29 mouse cellular contexts compared by ENCODE assay signal in genomic region chr17:6787241-6787640, GRCm38 (mm10).
"Had no signal": no experiment of that assay in that cellular context is flagged by ENCODE, and none has a peak within 500 bp of the region (broad histone marks: within the 10 kb centered on the region; RNA-seq: fewer than 3 reads in every experiment).

No protein-coding gene starts in this region.

- H3K9me3 ChIP-seq: limb, embryonic 10.5 days; limb, embryonic 12.5 days; limb, embryonic 13.5 days; limb, embryonic 15.5 days; liver, embryonic 12.5 days; liver, embryonic 13.5 days; liver, embryonic 15.5 days; lung, embryonic 15.5 days; midbrain, embryonic 10.5 days; midbrain, embryonic 12.5 days; midbrain, embryonic 13.5 days; midbrain, embryonic 15.5 days; neural tube, embryonic 12.5 days; neural tube, embryonic 13.5 days had no signal

- H3K36me3 ChIP-seq: limb, embryonic 10.5 days; limb, embryonic 12.5 days; limb, embryonic 13.5 days; limb, embryonic 15.5 days; liver, embryonic 12.5 days; liver, embryonic 13.5 days; liver, embryonic 15.5 days; lung, embryonic 15.5 days; midbrain, embryonic 10.5 days; midbrain, embryonic 12.5 days; midbrain, embryonic 13.5 days; midbrain, embryonic 15.5 days; neural tube, embryonic 12.5 days; neural tube, embryonic 13.5 days had no signal

- H3K4me3 ChIP-seq: limb, embryonic 10.5 days; limb, embryonic 12.5 days; limb, embryonic 13.5 days; limb, embryonic 15.5 days; liver, embryonic 12.5 days; liver, embryonic 13.5 days; liver, embryonic 15.5 days; lung, embryonic 15.5 days; midbrain, embryonic 10.5 days; midbrain, embryonic 12.5 days; midbrain, embryonic 13.5 days; midbrain, embryonic 15.5 days; myocyte; neural tube, embryonic 12.5 days; neural tube, embryonic 13.5 days had no signal

- H3K27ac ChIP-seq: limb, embryonic 10.5 days; limb, embryonic 12.5 days; limb, embryonic 13.5 days; limb, embryonic 15.5 days; liver, embryonic 12.5 days; liver, embryonic 13.5 days; liver, embryonic 14.5 days; liver, embryonic 15.5 days; lung, embryonic 15.5 days; macrophage; midbrain, embryonic 10.5 days; midbrain, embryonic 12.5 days; midbrain, embryonic 13.5 days; midbrain, embryonic 15.5 days; neural tube, embryonic 12.5 days; neural tube, embryonic 13.5 days had no signal

- ATAC-seq: liver, embryonic 12.5 days; liver, postnatal 0 days; lung, postnatal 0 days; midbrain, embryonic 13.5 days; midbrain, embryonic 15.5 days; midbrain, embryonic 16.5 days had no signal

- DNase-seq: liver; liver, embryonic 13.5 days; liver, postnatal 0 days; lung, adult 18-20 months; lung, adult 2 months; lung, embryonic 14.5 days; lung, postnatal 10 days; lung, postnatal 14 days; lung, postnatal 36 days; lung, postnatal 4 days; midbrain, embryonic 14.5 days had no signal

- H3K27me3 ChIP-seq: limb, embryonic 13.5 days; limb, embryonic 15.5 days; liver, embryonic 12.5 days; lung, embryonic 15.5 days had no signal
